In the genomic region with DNA sequence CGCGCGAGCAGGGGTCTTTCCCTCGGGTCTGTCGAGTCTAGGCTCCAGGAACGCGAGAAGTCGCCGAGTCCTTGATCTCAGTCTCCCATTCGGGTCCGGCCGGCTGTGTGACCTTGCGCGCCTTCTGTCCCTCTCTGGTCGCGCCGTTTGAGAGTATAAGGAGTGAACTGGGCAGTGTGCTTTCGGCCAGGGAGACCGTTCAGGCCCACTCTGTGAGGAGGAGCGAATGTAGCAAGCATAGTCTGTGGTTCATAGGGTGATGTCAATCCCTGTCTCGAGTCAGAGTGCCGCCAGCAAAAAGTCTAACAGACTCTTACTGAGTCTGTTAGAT, we compare ENCODE assay signal across 8 mouse cellular contexts. TPM values are rescaled to one million over a fixed set of nuclear protein-coding genes. Genes with fewer than 3 reads are reported as not detected.
DNase-seq lines count a peak whose midpoint lies in the region; ATAC-seq and TF ChIP-seq lines count a peak whose summit lies in the region.

No protein-coding gene starts in this region.

- peak overlapping the region; percentile 80 for H3K9ac ChIP-seq in embryonic facial prominence, embryonic 12.5 days
- peak overlapping the region; percentile 96 for H3K9ac ChIP-seq in intestine, embryonic 14.5 days (ENCODE audit: low read length)
- peak overlapping the region; percentile 89 for H3K9ac ChIP-seq in midbrain, postnatal 0 days (replicated peaks; ENCODE audit: low read length, poor library complexity, severe bottlenecking)

- peak overlapping the region; percentile 79 for H3K4me3 ChIP-seq in layer of hippocampus, adult 2 months
- H3K4me3 ChIP-seq in embryonic facial prominence, embryonic 12.5 days: peak overlapping the region; percentile 94
- peak overlapping the region; percentile 99 for H3K4me3 ChIP-seq in intestine, embryonic 14.5 days (ENCODE audit: low read depth, low read length)
- peak overlapping the region; percentile 93 for H3K4me3 ChIP-seq in midbrain, postnatal 0 days (ENCODE audit: low read depth, low read length)

- peaks cover 29% of the 10 kb centered on the region for H3K4me1 ChIP-seq in embryonic facial prominence, embryonic 12.5 days
- H3K4me1 ChIP-seq in intestine, embryonic 14.5 days (replicated peaks; ENCODE audit: control insufficient read depth, insufficient read depth, low read length): peaks cover 8% of the 10 kb centered on the region
- peaks cover 11% of the 10 kb centered on the region; the same call in 1 of the 2 replicates for H3K4me1 ChIP-seq in midbrain, postnatal 0 days (ENCODE audit: insufficient read depth, low read length)

- no peak; the same call in 1 of the 2 replicates for ATAC-seq in embryonic facial prominence, embryonic 12.5 days (ENCODE audit: insufficient number of reproducible peaks, insufficient read depth, low FRiP score, low TSS enrichment)
- ATAC-seq in intestine, embryonic 14.5 days (replicated peaks; ENCODE audit: low FRiP score, low TSS enrichment, low read depth): 0 out of 2 replicates have a peak, but pooled peaks have one; percentile 2
- ATAC-seq in midbrain, postnatal 0 days (ENCODE audit: low FRiP score): peak; percentile 17; the same call in 1 of the 2 replicates

- TF ChIP-seq CTCF in layer of hippocampus, adult 2 months (conservative IDR thresholded peaks at IDR 0.05): no peak
- no peak for TF ChIP-seq CTCF in midbrain, postnatal 0 days (IDR thresholded peaks at IDR 0.05)

- H3K27me3 ChIP-seq in embryonic facial prominence, embryonic 12.5 days: no peaks in the 10 kb centered on the region
- H3K27me3 ChIP-seq in intestine, embryonic 14.5 days (replicated peaks; ENCODE audit: control insufficient read depth, insufficient read depth, low read length): no peaks in the 10 kb centered on the region
- no peaks in the 10 kb centered on the region for H3K27me3 ChIP-seq in midbrain, postnatal 0 days (ENCODE audit: insufficient read depth, low read length)

- no peaks in the 10 kb centered on the region for H3K9me3 ChIP-seq in embryonic facial prominence, embryonic 12.5 days
- H3K9me3 ChIP-seq in intestine, embryonic 14.5 days (ENCODE audit: control insufficient read depth, low read length): no peaks in the 10 kb centered on the region
- H3K9me3 ChIP-seq in midbrain, postnatal 0 days (ENCODE audit: low read length): no peaks in the 10 kb centered on the region

- no peak for DNase-seq in layer of hippocampus, adult 2 months (ENCODE audit: low spot score in 2 of 2)
- DNase-seq in layer of hippocampus, postnatal 14 days (ENCODE audit: low spot score in 2 of 2): no peak
- no peak for DNase-seq in intestine, embryonic 14.5 days (ENCODE audit: low spot score)
- DNase-seq in midbrain, postnatal 0 days (ENCODE audit: low spot score): no peak
- DNase-seq in cerebellum, postnatal 14 days: no peak
- no peak for DNase-seq in MN1 (ENCODE audit: low spot score)
- no peak for DNase-seq in left cerebral cortex, adult 9 months (ENCODE audit: low spot score in 2 of 2)

- peak overlapping the region; percentile 100 for H3K27ac ChIP-seq in layer of hippocampus, adult 2 months
- H3K27ac ChIP-seq in embryonic facial prominence, embryonic 12.5 days: peak overlapping the region; percentile 82
- H3K27ac ChIP-seq in intestine, embryonic 14.5 days (ENCODE audit: low read depth): no peak overlapping the region
- H3K27ac ChIP-seq in midbrain, postnatal 0 days (ENCODE audit: low read depth, low read length): peak overlapping the region; percentile 94

- under 1% methylated on average over 22 of the region's 22 CpGs for WGBS in embryonic facial prominence, embryonic 12.5 days
- 0% methylated on average over 22 of the region's 22 CpGs for WGBS in intestine, embryonic 14.5 days
- 0% methylated on average over 22 of the region's 22 CpGs for WGBS in midbrain, postnatal 0 days

- H3K4me2 ChIP-seq in embryonic facial prominence, embryonic 12.5 days (replicated peaks): peak overlapping the region; percentile 77
- H3K4me2 ChIP-seq in intestine, embryonic 14.5 days (ENCODE audit: low read length): peak overlapping the region; percentile 75
- peak overlapping the region; percentile 74 for H3K4me2 ChIP-seq in midbrain, postnatal 0 days (ENCODE audit: low read depth, low read length, poor library complexity, severe bottlenecking)

- peaks cover under 1% of the 10 kb centered on the region; the same call in 1 of the 2 replicates for H3K36me3 ChIP-seq in embryonic facial prominence, embryonic 12.5 days
- peaks cover 14% of the 10 kb centered on the region for H3K36me3 ChIP-seq in intestine, embryonic 14.5 days (ENCODE audit: control insufficient read depth, insufficient read depth, low read length)
- H3K36me3 ChIP-seq in midbrain, postnatal 0 days (ENCODE audit: insufficient read depth, low read length): peaks cover 5% of the 10 kb centered on the region; the same call in 1 of the 2 replicates

RNA-seq across cellular contexts. Expression of a gene that starts 0.5 kb away (rescaled TPM):
- total RNA-seq in layer of hippocampus, adult 2 months (2021): 10 to 100 TPM; 91.9 TPM
- 10 to 100 TPM; 86.9 to 91.8 TPM for total RNA-seq in layer of hippocampus, postnatal 14 days (2021)
- polyA plus RNA-seq in embryonic facial prominence, embryonic 12.5 days (2016; fragmentation: Nextera tagmentation; extraction: Ambion mirVana): 139 TPM in 2 replicates
- polyA plus RNA-seq in intestine, embryonic 14.5 days (2014; fragmentation: Nextera tagmentation; extraction: Ambion mirVana): 154 and 155 TPM in 2 replicates
- total RNA-seq in midbrain, postnatal 0 days (2014; rRNA removed): 69.4 and 87.5 TPM in 2 replicates
- 134 and 140 TPM in 2 replicates for polyA plus RNA-seq in midbrain, postnatal 0 days (2015; fragmentation: Nextera tagmentation; extraction: Ambion mirVana)

RNA-seq across cellular contexts. Expression of a gene that starts 0.6 kb away (rescaled TPM):
- 1 to 10 TPM; 7.8 to 8.6 TPM for total RNA-seq in layer of hippocampus, adult 2 months (2021)
- total RNA-seq in layer of hippocampus, postnatal 14 days (2021): 1 to 10 TPM; 7.5 to 7.6 TPM
- polyA plus RNA-seq in embryonic facial prominence, embryonic 12.5 days (2016; fragmentation: Nextera tagmentation; extraction: Ambion mirVana): 7.3 and 7.5 TPM in 2 replicates
- 4.0 and 4.4 TPM in 2 replicates for polyA plus RNA-seq in intestine, embryonic 14.5 days (2014; fragmentation: Nextera tagmentation; extraction: Ambion mirVana)
- total RNA-seq in midbrain, postnatal 0 days (2014; rRNA removed): 6.8 and 7.0 TPM in 2 replicates
- 3.7 and 4.1 TPM in 2 replicates for polyA plus RNA-seq in midbrain, postnatal 0 days (2015; fragmentation: Nextera tagmentation; extraction: Ambion mirVana)

RNA-seq across cellular contexts. Expression of a gene that starts 46.2 kb away (rescaled TPM):
- under 1 TPM; 0.08 to 0.10 TPM for total RNA-seq in layer of hippocampus, adult 2 months (2021)
- total RNA-seq in layer of hippocampus, postnatal 14 days (2021): under 1 TPM in 1 of 2 experiments, not detected in 1; 0.38 TPM
- polyA plus RNA-seq in embryonic facial prominence, embryonic 12.5 days (2016; fragmentation: Nextera tagmentation; extraction: Ambion mirVana): 1.4 and 1.8 TPM in 2 replicates
- 1.1 TPM in 2 replicates for polyA plus RNA-seq in intestine, embryonic 14.5 days (2014; fragmentation: Nextera tagmentation; extraction: Ambion mirVana)
- total RNA-seq in midbrain, postnatal 0 days (2014; rRNA removed): 0.44 TPM in 1 of 2 replicates, not detected in the other
- polyA plus RNA-seq in midbrain, postnatal 0 days (2015; fragmentation: Nextera tagmentation; extraction: Ambion mirVana): 0.06 and 0.09 TPM in 2 replicates
